Mouse (Mus musculus) CH12.LX (cell line): ENCODE measurements around the gene Asb10. TPM values are rescaled to one million over a fixed set of nuclear protein-coding genes. Genes with fewer than 3 reads are reported as not detected.

Experiments
- DNase-seq: peaks from one replicate; pipeline ENCODE4 v3.0.0-alpha.2; 2013; ENCODE audit errors: extremely low read depth
- H3K27ac ChIP-seq: 2 replicates; pipeline ENCODE4 v1.5.1; 2012; ENCODE audit warnings: low read depth, mild to moderate bottlenecking, control low read depth, moderate library complexity; ENCODE audit not compliant: insufficient read depth
- H3K27me3 ChIP-seq: replicated peaks from 2 replicates; pipeline ENCODE3; 2012; ENCODE audit warnings: inconsistent platforms
- H3K36me3 ChIP-seq, 2 experiments: replicated peaks in 1 of 2; 2 replicates each; pipeline versions ENCODE3 to v1.6.1; 2012; ENCODE audit warnings: inconsistent platforms in 1 of 2, low read length in 1 of 2, mild to moderate bottlenecking in 1 of 2, mixed read lengths in 1 of 2, moderate library complexity in 1 of 2; ENCODE audit not compliant: control insufficient read depth in 1 of 2, insufficient read depth in 1 of 2
- H3K4me1 ChIP-seq, 2 experiments: 2 replicates each; pipeline ENCODE4 v1.6.1; 2012; ENCODE audit warnings: inconsistent platforms in 1 of 2, moderate library complexity in 1 of 2; ENCODE audit not compliant: insufficient read depth in 2 of 2, control insufficient read depth in 1 of 2
- H3K4me2 ChIP-seq: 2 replicates; pipeline ENCODE4 v1.6.1; 2012; ENCODE audit warnings: low read depth, mild to moderate bottlenecking, control low read depth; ENCODE audit not compliant: poor library complexity, insufficient read depth, severe bottlenecking
- H3K4me3 ChIP-seq, 3 experiments: fragments of 150-350 bp in 1 of 3; sonication (generic) in 1 of 3; replicated peaks in 1 of 3; 2 replicates each; pipeline versions ENCODE3 to v1.5.1; 2011 to 2012; ENCODE audit warnings: low read depth in 2 of 3, low read length in 2 of 3, mild to moderate bottlenecking in 2 of 3, moderate library complexity in 2 of 3, control low read depth in 1 of 3, improper control_type of control experiment in 1 of 3, inconsistent platforms in 1 of 3, mixed read lengths in 1 of 3; ENCODE audit not compliant: poor library complexity in 1 of 3
- H3K79me2 ChIP-seq: replicated peaks from 2 replicates; pipeline ENCODE4 v1.6.1; 2012; ENCODE audit warnings: mild to moderate bottlenecking, moderate library complexity; ENCODE audit not compliant: control insufficient read depth, poor library complexity, insufficient read depth, severe bottlenecking; ENCODE audit errors: extremely low read depth
- H3K9ac ChIP-seq: 2 replicates; pipeline ENCODE4 v1.6.1; 2012; ENCODE audit warnings: low read depth, mild to moderate bottlenecking, control low read depth, moderate library complexity; ENCODE audit not compliant: insufficient read depth
- H3K9me3 ChIP-seq: replicated peaks from 2 replicates; pipeline ENCODE3; 2012; ENCODE audit warnings: low read length, inconsistent platforms, mixed read lengths
- CHD1 ChIP-seq: IDR thresholded peaks from 2 replicates; pipeline ENCODE4 v1.6.1; 2012; ENCODE audit warnings: low read depth, low read length, improper control_type of control experiment, inconsistent platforms
- CHD2 ChIP-seq: IDR thresholded peaks from 2 replicates; pipeline ENCODE4 v1.6.1; 2011; ENCODE audit warnings: low read length, improper control_type of control experiment
- CTCF ChIP-seq, 2 experiments: IDR thresholded peaks in 1 of 2; conservative IDR thresholded peaks in 1 of 2; 2 replicates each; pipeline ENCODE4 v1.5.1; 2011 to 2012; ENCODE audit warnings: low read depth in 2 of 2, low read length in 2 of 2, improper control_type of control experiment in 1 of 2, inconsistent platforms in 1 of 2, mild to moderate bottlenecking in 1 of 2, moderate library complexity in 1 of 2
- EP300 ChIP-seq: IDR thresholded peaks from 2 replicates; pipeline ENCODE4 v1.6.1; 2011; ENCODE audit warnings: low read length, improper control_type of control experiment
- HCFC1 ChIP-seq: IDR thresholded peaks from 2 replicates; pipeline ENCODE4 v1.6.1; 2012; ENCODE audit warnings: low read depth, mild to moderate bottlenecking, inconsistent platforms, low read length, improper control_type of control experiment
- JUN ChIP-seq: IDR thresholded peaks from 2 replicates; pipeline ENCODE4 v1.6.1; 2011; ENCODE audit warnings: low read depth, mild to moderate bottlenecking, low read length, improper control_type of control experiment, moderate library complexity; ENCODE audit not compliant: insufficient read depth
- KAT2A ChIP-seq: IDR thresholded peaks from 2 replicates; pipeline ENCODE4 v1.6.1; 2012; ENCODE audit warnings: low read length, improper control_type of control experiment, inconsistent platforms; ENCODE audit not compliant: insufficient replicate concordance
- MEF2A ChIP-seq: IDR thresholded peaks from 2 replicates; pipeline ENCODE4 v1.6.1; 2014; ENCODE audit warnings: low read depth, mild to moderate bottlenecking, inconsistent platforms, low read length, improper control_type of control experiment, borderline replicate concordance
- MYC ChIP-seq: IDR thresholded peaks from 2 replicates; pipeline ENCODE4 v1.6.1; 2011; ENCODE audit warnings: low read depth, mild to moderate bottlenecking, improper control_type of control experiment, low read length
- NELFE ChIP-seq: IDR thresholded peaks from 2 replicates; pipeline ENCODE4 v1.6.1; 2011; ENCODE audit warnings: low read depth, low read length, improper control_type of control experiment
- POLR2AphosphoS2 ChIP-seq: IDR thresholded peaks from 2 replicates; pipeline ENCODE4 v1.6.1; 2011; ENCODE audit warnings: low read depth, low read length, improper control_type of control experiment
- RAD21 ChIP-seq: IDR thresholded peaks from 2 replicates; pipeline ENCODE4 v1.6.1; 2011; ENCODE audit warnings: low read depth, mild to moderate bottlenecking, low read length, improper control_type of control experiment, moderate library complexity
- TCF12 ChIP-seq: IDR thresholded peaks from 2 replicates; pipeline ENCODE4 v1.6.1; 2014; ENCODE audit warnings: low read depth, mild to moderate bottlenecking, inconsistent platforms, low read length, improper control_type of control experiment
- USF2 ChIP-seq: conservative IDR thresholded peaks from 2 replicates; pipeline ENCODE4 v1.6.1; 2011; ENCODE audit warnings: low read depth, low read length, improper control_type of control experiment
- ZKSCAN1 ChIP-seq: IDR thresholded peaks from 2 replicates; pipeline ENCODE4 v1.6.1; 2012; ENCODE audit warnings: low read depth, inconsistent platforms, low read length, improper control_type of control experiment, borderline replicate concordance
- dilution Hi-C: fragments of 300-500 bp; cut with MboI; formaldehyde crosslinking; loops from 2 replicates; pipeline ENCODE4 v1.14.3; 2020; ENCODE audit warnings: low sequenced_read_pairs; ENCODE audit not compliant: extremely low pct_unique_long_range_greater_than_20kb, extremely low pct_ligation_motif_present
- in situ Hi-C: fragments of 300-500 bp; cut with MboI; formaldehyde crosslinking; loops from 3 replicates; pipeline ENCODE4 v1.14.3; 2019; ENCODE audit warnings: low sequenced_read_pairs, low pct_ligation_motif_present, low pct_unique_long_range_greater_than_20kb, mixed read lengths
- polyA plus RNA-seq: library from polyadenylated mRNA; unstranded; fragments of >175 nt; gene quantifications from 2 replicates; pipeline ENCODE4 v1.2.1, GENCODE M21; 2012; ENCODE audit warnings: low read depth; ENCODE audit not compliant: insufficient read length
- total RNA-seq, 2 experiments: library from RNA; depleted of rRNA; stranded (reverse); fragments of 300-350 nt in 1 of 2; fragments of >200 nt in 1 of 2; gene quantifications; 2 replicates each; pipeline ENCODE4 v1.2.3; 2012 to 2014

Asb10 gene
- total and polyA plus RNA-seq, 3 experiments = not detected

- no peak overlapping the region for H3K4me3 ChIP-seq
- H3K4me2 ChIP-seq = no peak overlapping the region
- H3K79me2 ChIP-seq = no peaks in the 10 kb centered on the region
- H3K9ac ChIP-seq = no peak overlapping the region
- no peak for DNase-seq
- peaks cover 59% of the 10 kb centered on the region for H3K27me3 ChIP-seq
- H3K27ac ChIP-seq = no peak overlapping the region
- TF ChIP-seq CHD2 = no peak
- TF ChIP-seq CTCF (conservative IDR thresholded peaks at IDR 0.05 in 1 of 2, IDR thresholded peaks at IDR 0.05 in 1 of 2; ENCODE audit: low read depth in 2 of 2, low read length in 2 of 2) = peak in 1 of 2 experiments; percentile 39; a peak in 2 of 4 replicates
- H3K9me3 ChIP-seq = no peaks in the 10 kb centered on the region
- H3K36me3 ChIP-seq = no peaks in the 10 kb centered on the region
- in situ Hi-C loops = loop anchor here (10.0 kb wide), 1 partner anchor 121 kb away; no protein-coding TSS in a partner anchor
- dilution Hi-C loops = no loop called here
- H3K4me1 ChIP-seq = peaks cover 7% of the 10 kb centered on the region in 2 experiments
Observed at GRCm38 (mm10) chr5:24534292-24534691, 6.5 kb downstream of the Asb10 start.

GRCm38 (mm10) chr5:24533391-24533790, 7.4 kb downstream of the Asb10 start:
- no peaks in the 10 kb centered on the region for H3K79me2 ChIP-seq
- peaks cover 58% of the 10 kb centered on the region for H3K27me3 ChIP-seq
- DNase-seq = no peak
- no peak overlapping the region for H3K4me2 ChIP-seq
- TF ChIP-seq TCF12 (no peak), MYC (no peak), NELFE (no peak), EP300 (no peak), CHD1 (no peak), CTCF (conservative IDR thresholded peaks at IDR 0.05 in 1 of 2, IDR thresholded peaks at IDR 0.05 in 1 of 2; ENCODE audit: low read depth in 2 of 2, low read length in 2 of 2) (no peak), RAD21 (no peak), ZKSCAN1 (no peak), KAT2A (no peak), JUN (no peak), MEF2A (no peak), POLR2AphosphoS2 (no peak), USF2 (no peak), HCFC1 (no peak), CHD2 (no peak)
- H3K9me3 ChIP-seq = no peaks in the 10 kb centered on the region
- no peaks in the 10 kb centered on the region for H3K36me3 ChIP-seq
- H3K9ac ChIP-seq = no peak overlapping the region
- dilution Hi-C loops = no loop called here
- H3K4me3 ChIP-seq = no peak overlapping the region
- H3K4me1 ChIP-seq = peaks cover 7% of the 10 kb centered on the region in 2 experiments
- no peak overlapping the region for H3K27ac ChIP-seq
- in situ Hi-C loops = loop anchor here (10.0 kb wide), 1 partner anchor 121 kb away; no protein-coding TSS in a partner anchor
